Mouse (Mus musculus) cortical plate, adult 2 months (tissue): ENCODE measurements at regions not wholly inside any gene's neighbourhood (a gene's known extent, or its start where the extent isn't known, plus 50 kb on each side); places are given as distances from the start of the nearest gene placed in this dataset.

Experiments used
- CTCF ChIP-seq: fragments of 200-500 bp; IDR thresholded peaks from 2 replicates; pipeline ENCODE4 v1.5.1; 2011; ENCODE audit warnings: mild to moderate bottlenecking, control low read depth, low read length; ENCODE audit not compliant: insufficient read depth; ENCODE audit errors: extremely low read depth
- POLR2A ChIP-seq: fragments of 200-500 bp; IDR thresholded peaks from 2 replicates; pipeline ENCODE4 v1.6.1; 2011; ENCODE audit warnings: mild to moderate bottlenecking, low read length, control low read depth; ENCODE audit not compliant: insufficient read depth; ENCODE audit errors: extremely low read depth

- no peak for TF ChIP-seq CTCF
- TF ChIP-seq POLR2A, result no peak
Measured at GRCm38 (mm10) chr8:115522527-115522926, 185.1 kb downstream of the Maf start.
